Mouse (Mus musculus): ENCODE measurements around the gene Fth1. TPM values are rescaled to one million over a fixed set of nuclear protein-coding genes. Genes with fewer than 3 reads are reported as not detected.

Fth1 gene
- polyA plus RNA-seq, 1 experiment from 2014 or later = 5,083 TPM

DNA sequence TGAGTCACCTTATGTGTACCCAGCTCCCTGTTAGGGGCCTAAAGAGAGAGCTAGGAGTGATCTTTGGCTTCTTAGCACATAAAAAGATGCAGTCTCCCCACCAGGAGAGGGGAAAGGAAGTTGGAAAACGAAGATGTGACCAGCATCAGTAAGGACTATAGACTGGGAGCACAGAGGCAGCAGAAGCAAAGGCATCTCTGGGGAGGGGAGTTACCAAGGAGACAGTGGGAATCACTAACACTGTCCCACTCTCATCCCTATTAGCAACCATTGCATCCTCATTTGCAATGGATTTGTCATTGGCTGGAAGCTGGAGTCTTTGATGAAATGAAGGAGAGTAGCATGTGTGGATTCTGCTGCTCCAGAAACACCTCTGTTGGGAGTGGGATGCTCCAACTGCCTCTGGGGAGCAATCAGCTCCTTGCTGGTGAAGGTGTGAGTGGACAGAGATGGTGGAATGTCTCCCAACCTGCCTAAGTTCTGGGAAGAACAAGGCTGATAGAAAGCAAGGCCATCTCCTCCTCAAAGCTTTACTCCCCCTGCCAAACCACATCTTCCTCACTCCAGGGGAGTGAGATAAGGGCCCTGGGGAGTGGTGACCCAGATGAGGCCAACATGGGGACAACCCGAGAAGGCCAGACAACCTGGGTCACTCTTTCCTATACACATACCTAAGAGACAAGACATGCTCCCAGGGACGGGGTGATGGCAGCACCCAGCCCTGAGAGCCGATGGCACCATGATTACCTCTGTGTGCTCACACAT lies 23.6 kb upstream of the Fth1 start:
- Histone ChIP-seq H3K27ac (ENCODE audit: low read depth) (no peak overlapping the region), H3K36me3 (replicated peaks; ENCODE audit: insufficient read depth, low read length) (no peaks in the 10 kb centered on the region)
- WGBS (ENCODE audit: insufficient replicate concordance) = 74% methylated on average over 4 of the region's 4 CpGs

GRCm38 (mm10) chr19:9957965-9958364 lies 22.4 kb upstream of the Fth1 start:
- no peak for DNase-seq
- Histone ChIP-seq H3K27me3 (ENCODE audit: insufficient read depth, low read length) (no peaks in the 10 kb centered on the region), H3K4me3 (ENCODE audit: low read depth, low read length) (no peak overlapping the region), H3K9me3 (ENCODE audit: low read length) (no peaks in the 10 kb centered on the region), H3K9ac (replicated peaks) (no peak overlapping the region), H3K27ac (ENCODE audit: low read depth) (no peak overlapping the region), H3K36me3 (replicated peaks; ENCODE audit: insufficient read depth, low read length) (no peaks in the 10 kb centered on the region), H3K4me1 (ENCODE audit: insufficient read depth) (peaks cover 50% of the 10 kb centered on the region), H3K4me2 (ENCODE audit: low read depth, low read length) (no peak overlapping the region)
- 77% methylated on average over 5 of the region's 5 CpGs for WGBS (ENCODE audit: insufficient replicate concordance)
- ATAC-seq = no peak
- TF ChIP-seq CTCF (IDR thresholded peaks at IDR 0.05; ENCODE audit: low read depth) = no peak
- TF ChIP-seq EP300 (IDR thresholded peaks at IDR 0.05; ENCODE audit: low read depth) = no peak

More for the DNA sequence above, 23.6 kb upstream of the Fth1 start:
- no peaks in the 10 kb centered on the region for H3K27me3 ChIP-seq (ENCODE audit: insufficient read depth, low read length)
- H3K4me3 ChIP-seq (ENCODE audit: low read depth, low read length) = no peak overlapping the region
- DNase-seq = no peak
- TF ChIP-seq CTCF (IDR thresholded peaks at IDR 0.05; ENCODE audit: low read depth) (no peak), EP300 (IDR thresholded peaks at IDR 0.05; ENCODE audit: low read depth) (no peak)
- H3K4me1 ChIP-seq (ENCODE audit: insufficient read depth) = peaks cover 51% of the 10 kb centered on the region
- no peak for ATAC-seq
- peak overlapping the region; percentile 69; the same call in 1 of the 2 replicates for H3K9ac ChIP-seq (replicated peaks)
- no peaks in the 10 kb centered on the region for H3K9me3 ChIP-seq (ENCODE audit: low read length)
- H3K4me2 ChIP-seq (ENCODE audit: low read depth, low read length) = no peak overlapping the region

GRCm38 (mm10) chr19:9960769-9961168 lies 19.6 kb upstream of the Fth1 start:
- peak; percentile 43 for DNase-seq
- Histone ChIP-seq H3K4me3 (ENCODE audit: low read depth, low read length) (no peak overlapping the region), H3K4me1 (ENCODE audit: insufficient read depth) (peaks cover 40% of the 10 kb centered on the region), H3K27ac (ENCODE audit: low read depth) (peak overlapping the region; percentile 17; the same call in 1 of the 2 replicates), H3K27me3 (ENCODE audit: insufficient read depth, low read length) (no peaks in the 10 kb centered on the region), H3K4me2 (ENCODE audit: low read depth, low read length) (no peak overlapping the region), H3K9me3 (ENCODE audit: low read length) (no peaks in the 10 kb centered on the region), H3K36me3 (replicated peaks; ENCODE audit: insufficient read depth, low read length) (no peaks in the 10 kb centered on the region), H3K9ac (replicated peaks) (no peak overlapping the region)
- ATAC-seq = peak; percentile 79
- 63% methylated on average over 5 of the region's 5 CpGs for WGBS (ENCODE audit: insufficient replicate concordance)
- TF ChIP-seq EP300 (IDR thresholded peaks at IDR 0.05; ENCODE audit: low read depth) (peak; percentile 87), CTCF (IDR thresholded peaks at IDR 0.05; ENCODE audit: low read depth) (no peak)

- peaks cover 18% of the 10 kb centered on the region for H3K4me1 ChIP-seq (ENCODE audit: insufficient read depth)
- ATAC-seq (peak; percentile 38; the same call in 1 of the 2 replicates), DNase-seq (no peak)
- TF ChIP-seq EP300 (IDR thresholded peaks at IDR 0.05; ENCODE audit: low read depth) (peak; percentile 48; the same call in 1 of the 2 replicates), CTCF (IDR thresholded peaks at IDR 0.05; ENCODE audit: low read depth) (no peak)
- H3K4me3 ChIP-seq (ENCODE audit: low read depth, low read length) = peak overlapping the region; percentile 19
- no peaks in the 10 kb centered on the region for H3K9me3 ChIP-seq (ENCODE audit: low read length)
- H3K27ac ChIP-seq (ENCODE audit: low read depth) = peak overlapping the region; percentile 74
- no peaks in the 10 kb centered on the region for H3K36me3 ChIP-seq (replicated peaks; ENCODE audit: insufficient read depth, low read length)
- peak overlapping the region; percentile 49 for H3K4me2 ChIP-seq (ENCODE audit: low read depth, low read length)
- 22% methylated on average over 7 of the region's 7 CpGs for WGBS (ENCODE audit: insufficient replicate concordance)
- no peaks in the 10 kb centered on the region for H3K27me3 ChIP-seq (ENCODE audit: insufficient read depth, low read length)
- peak overlapping the region; percentile 45 for H3K9ac ChIP-seq (replicated peaks)
Measured at GRCm38 (mm10) chr19:9964205-9964916, 16.0 kb upstream of the Fth1 start.

GRCm38 (mm10) chr19:9966096-9966867 lies 14.1 kb upstream of the Fth1 start:
- H3K27me3 ChIP-seq (ENCODE audit: insufficient read depth, low read length) = no peaks in the 10 kb centered on the region
- H3K36me3 ChIP-seq (replicated peaks; ENCODE audit: insufficient read depth, low read length) = no peaks in the 10 kb centered on the region
- H3K4me3 ChIP-seq (ENCODE audit: low read depth, low read length) = no peak overlapping the region
- WGBS (ENCODE audit: insufficient replicate concordance) = 66% methylated on average over 2 of the region's 2 CpGs
- peaks cover 17% of the 10 kb centered on the region for H3K4me1 ChIP-seq (ENCODE audit: insufficient read depth)
- TF ChIP-seq CTCF (IDR thresholded peaks at IDR 0.05; ENCODE audit: low read depth) (no peak), EP300 (IDR thresholded peaks at IDR 0.05; ENCODE audit: low read depth) (no peak)
- ATAC-seq (no peak), DNase-seq (no peak)
- H3K27ac ChIP-seq (ENCODE audit: low read depth) = no peak overlapping the region
- H3K9me3 ChIP-seq (ENCODE audit: low read length) = no peaks in the 10 kb centered on the region
- no peak overlapping the region for H3K9ac ChIP-seq (replicated peaks)
- no peak overlapping the region for H3K4me2 ChIP-seq (ENCODE audit: low read depth, low read length)

All from liver, postnatal 0 days (tissue).